Mouse (Mus musculus): ENCODE measurements around the gene Gnas. TPM values are rescaled to one million over a fixed set of nuclear protein-coding genes. Genes with fewer than 3 reads are reported as not detected.
A peak's percentile ranks its signal among the peaks of the same experiment; 100 is the strongest.

Gene Gnas
- 1,608 and 1,653 TPM in 2 replicates for polyA plus RNA-seq (2016; fragmentation: Nextera tagmentation; extraction: Ambion mirVana)

DNA sequence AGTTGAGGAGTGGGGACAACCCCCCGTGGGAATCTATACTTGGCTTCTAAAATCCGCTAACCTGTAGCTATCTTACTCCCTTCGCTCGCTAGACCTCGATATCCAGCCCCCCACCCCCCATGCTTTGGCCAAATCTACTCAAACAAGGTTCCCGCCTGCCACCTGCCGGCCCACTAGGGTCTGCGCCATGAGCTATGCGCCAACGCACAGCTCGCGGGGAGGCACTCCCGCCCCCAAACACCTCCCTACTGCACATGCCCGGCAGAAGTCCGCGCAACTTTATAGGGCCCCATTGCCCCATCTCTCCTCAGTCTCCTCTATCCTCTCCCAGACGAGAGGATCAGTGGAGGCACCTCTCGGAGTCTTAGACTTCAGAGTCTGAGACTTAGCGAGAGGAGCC, at the start of gene Gnas:
TSS of gene Gnas (plus strand) at position 310 of the 400 bp plus-strand sequence.
- H3K9me3 ChIP-seq, result peaks cover 23% of the 10 kb centered on the region
- H3K9ac ChIP-seq, result 0 out of 2 replicates have a peak within 1 kb of the TSS, but pooled peaks have one; percentile 33
- peak; percentile 59; the same call in 1 of the 2 replicates for ATAC-seq (ENCODE audit: low FRiP score, low read depth)
- H3K27ac ChIP-seq, result no peak within 1 kb of the TSS
- peaks cover 32% of the 10 kb centered on the region for H3K27me3 ChIP-seq (replicated peaks)
- H3K4me2 ChIP-seq (replicated peaks), result peak within 1 kb of the TSS; percentile 56
- WGBS, result 52% methylated on average over 19 of the region's 19 CpGs
- peaks cover 71% of the 10 kb centered on the region for H3K36me3 ChIP-seq
- H3K4me3 ChIP-seq, result peak within 1 kb of the TSS; percentile 28
- H3K4me1 ChIP-seq, result peaks cover 3% of the 10 kb centered on the region

DNA sequence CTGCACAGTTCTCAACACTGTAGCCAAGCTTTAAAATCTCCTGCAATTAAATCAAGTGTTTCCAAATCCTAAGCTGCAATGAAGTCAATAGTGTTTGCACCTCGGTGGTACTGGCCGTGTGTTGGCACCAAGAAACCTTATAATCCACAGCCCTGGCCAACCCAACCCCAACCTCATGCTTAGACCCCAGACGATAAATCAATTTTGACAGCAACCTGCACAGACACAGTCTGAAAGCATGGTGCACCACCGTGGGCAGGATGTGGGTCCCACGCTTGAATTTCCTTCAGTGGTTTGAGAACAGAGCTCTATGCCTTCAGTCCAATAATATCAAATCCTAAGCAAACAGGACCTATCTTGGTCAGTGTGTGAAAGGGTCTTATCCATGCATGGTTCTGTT, 41.7 kb upstream of the Gnas start:
- no peak overlapping the region for H3K4me3 ChIP-seq
- H3K27me3 ChIP-seq (replicated peaks), result no peaks in the 10 kb centered on the region

DNA sequence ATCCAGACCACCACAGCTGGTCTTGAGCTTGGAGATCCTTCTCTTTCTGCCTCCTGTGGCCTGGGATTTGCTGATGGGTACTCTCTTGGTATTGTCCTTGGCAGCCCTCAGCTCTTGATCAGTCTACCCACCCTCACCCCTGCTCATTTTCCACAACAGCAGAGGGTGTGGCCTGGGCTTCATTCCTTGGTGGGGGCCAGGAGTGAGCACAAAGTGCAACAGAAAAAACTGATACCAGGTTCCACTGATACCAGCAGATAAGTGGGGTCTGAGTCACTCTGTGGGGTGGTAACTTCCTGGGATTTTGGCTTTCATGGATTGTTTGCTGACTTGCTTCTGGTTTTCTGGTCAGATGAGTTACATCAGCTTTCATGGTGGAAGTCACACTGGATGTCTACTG, 32.2 kb upstream of the Gnas start:
- H3K27ac ChIP-seq, result no peak overlapping the region
- H3K9me3 ChIP-seq, result no peaks in the 10 kb centered on the region
- no peaks in the 10 kb centered on the region for H3K27me3 ChIP-seq (replicated peaks)
- no peaks in the 10 kb centered on the region for H3K36me3 ChIP-seq
- H3K4me1 ChIP-seq, result no peaks in the 10 kb centered on the region
- no peak overlapping the region for H3K4me2 ChIP-seq (replicated peaks)
- no peak for ATAC-seq (ENCODE audit: low FRiP score, low read depth)
- H3K9ac ChIP-seq, result no peak overlapping the region
- H3K4me3 ChIP-seq, result no peak overlapping the region

More for the DNA sequence above, 41.7 kb upstream of the Gnas start:
- H3K9me3 ChIP-seq, result no peaks in the 10 kb centered on the region
- no peak overlapping the region for H3K27ac ChIP-seq
- ATAC-seq (ENCODE audit: low FRiP score, low read depth), result no peak
- WGBS, result 94% methylated on average over 5 of the region's 5 CpGs
- H3K36me3 ChIP-seq, result no peaks in the 10 kb centered on the region
- H3K4me1 ChIP-seq, result peaks cover 7% of the 10 kb centered on the region
- H3K9ac ChIP-seq, result no peak overlapping the region
- no peak overlapping the region for H3K4me2 ChIP-seq (replicated peaks)

DNA sequence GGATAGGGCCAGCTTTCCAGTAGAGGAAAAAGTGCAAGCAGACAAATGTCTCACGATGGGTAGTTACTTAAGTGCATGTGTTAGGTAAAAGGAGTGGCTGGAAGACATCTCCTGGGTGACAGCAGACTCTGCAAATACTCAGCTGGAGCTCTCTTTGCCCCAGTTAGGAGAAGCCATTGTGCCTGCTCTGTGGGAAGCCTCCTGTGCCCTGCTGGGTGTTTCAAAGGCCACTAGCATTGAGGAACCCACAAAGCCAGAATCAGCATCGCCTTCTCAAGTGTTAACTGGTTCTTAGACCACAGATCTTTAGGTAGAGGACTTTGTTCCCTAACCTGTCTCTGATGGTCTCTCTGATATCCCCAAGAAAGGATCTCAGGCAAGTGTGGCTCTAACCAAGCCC, 26.8 kb upstream of the Gnas start:
- Histone ChIP-seq H3K27ac (no peak overlapping the region), H3K9me3 (no peaks in the 10 kb centered on the region), H3K9ac (no peak overlapping the region), H3K4me1 (no peaks in the 10 kb centered on the region), H3K4me2 (replicated peaks) (no peak overlapping the region), H3K27me3 (replicated peaks) (no peaks in the 10 kb centered on the region), H3K4me3 (no peak overlapping the region), H3K36me3 (no peaks in the 10 kb centered on the region)
- ATAC-seq (ENCODE audit: low FRiP score, low read depth), result no peak
- 29% methylated on average over 2 of the region's 2 CpGs for WGBS

DNA sequence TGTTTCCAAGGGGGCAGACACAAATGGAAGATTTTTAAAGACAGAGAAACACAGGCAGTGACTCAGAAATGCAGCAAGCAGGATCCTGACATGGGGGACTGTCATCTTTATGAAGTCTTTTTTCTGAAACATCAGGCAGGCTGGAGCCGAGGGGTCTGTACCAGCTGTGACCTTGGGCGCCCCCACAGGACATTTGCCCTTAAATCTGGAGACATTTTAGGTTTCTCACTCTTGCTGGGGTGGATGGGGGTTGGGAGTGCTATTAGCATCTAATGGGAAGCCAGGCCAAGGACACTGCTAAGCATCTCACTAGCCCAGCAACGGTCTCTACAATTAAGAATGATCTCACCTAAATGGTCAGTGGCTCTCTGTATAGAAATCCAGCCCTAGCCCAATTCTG, 24.1 kb upstream of the Gnas start:
- H3K9me3 ChIP-seq, result no peaks in the 10 kb centered on the region
- WGBS, result 10% methylated on average over 3 of the region's 3 CpGs
- no peak for ATAC-seq (ENCODE audit: low FRiP score, low read depth)
- no peak overlapping the region for H3K9ac ChIP-seq
- H3K4me3 ChIP-seq, result no peak overlapping the region
- no peaks in the 10 kb centered on the region for H3K36me3 ChIP-seq
- H3K27ac ChIP-seq, result no peak overlapping the region
- H3K27me3 ChIP-seq (replicated peaks), result no peaks in the 10 kb centered on the region
- H3K4me2 ChIP-seq (replicated peaks), result no peak overlapping the region
- no peaks in the 10 kb centered on the region for H3K4me1 ChIP-seq

DNA sequence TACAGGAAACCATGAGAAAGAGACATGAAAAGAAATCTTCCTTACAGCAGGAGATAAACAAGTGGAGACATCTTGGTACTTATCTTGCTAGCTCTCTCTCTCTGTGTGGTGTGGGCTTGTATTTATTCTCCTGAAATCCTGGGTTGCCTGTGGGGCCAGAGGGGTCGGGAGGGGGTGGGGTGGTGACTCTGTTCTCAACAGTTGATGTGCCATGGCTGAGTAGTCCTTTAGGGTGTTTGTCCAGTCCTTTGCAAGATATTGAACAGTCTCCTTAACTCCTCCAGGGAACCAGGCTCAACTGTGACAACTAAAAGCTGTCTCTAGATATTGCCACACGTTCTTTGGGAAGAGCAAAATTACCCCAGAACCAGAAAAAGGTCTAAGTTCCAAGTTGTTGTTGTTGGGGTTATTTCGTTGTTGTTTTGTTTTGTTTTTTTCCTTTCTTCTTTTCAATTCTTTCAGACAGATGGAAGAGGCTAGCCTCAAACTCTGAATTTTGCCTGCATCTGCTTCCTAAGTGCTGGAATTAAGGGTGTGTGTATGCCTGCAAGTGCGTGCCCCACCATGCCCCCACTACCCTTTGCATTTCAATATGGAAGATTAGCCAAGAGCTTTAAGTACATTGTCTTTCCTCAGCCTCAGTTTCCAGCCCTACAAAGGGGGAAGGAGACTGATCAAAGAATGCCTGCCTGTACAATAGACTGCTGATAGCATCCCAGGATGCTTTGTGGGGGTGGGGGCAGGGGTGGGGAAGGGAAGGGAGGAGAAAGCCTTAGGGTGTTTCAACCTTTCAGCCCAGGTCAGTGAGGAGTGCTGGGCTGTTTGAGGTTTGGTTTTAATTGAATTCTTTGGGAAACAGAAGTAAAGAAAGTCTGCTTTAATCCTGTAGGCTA, 23.0 kb upstream of the Gnas start:
- Histone ChIP-seq H3K4me3 (no peak overlapping the region), H3K4me2 (replicated peaks) (no peak overlapping the region), H3K4me1 (no peaks in the 10 kb centered on the region), H3K9ac (no peak overlapping the region), H3K27ac (no peak overlapping the region), H3K36me3 (peaks cover 4% of the 10 kb centered on the region; the same call in 1 of the 2 replicates), H3K9me3 (no peaks in the 10 kb centered on the region), H3K27me3 (replicated peaks) (no peaks in the 10 kb centered on the region)
- ATAC-seq (ENCODE audit: low FRiP score, low read depth), result no peak
- WGBS, result 13% methylated on average over 4 of the region's 4 CpGs

DNA sequence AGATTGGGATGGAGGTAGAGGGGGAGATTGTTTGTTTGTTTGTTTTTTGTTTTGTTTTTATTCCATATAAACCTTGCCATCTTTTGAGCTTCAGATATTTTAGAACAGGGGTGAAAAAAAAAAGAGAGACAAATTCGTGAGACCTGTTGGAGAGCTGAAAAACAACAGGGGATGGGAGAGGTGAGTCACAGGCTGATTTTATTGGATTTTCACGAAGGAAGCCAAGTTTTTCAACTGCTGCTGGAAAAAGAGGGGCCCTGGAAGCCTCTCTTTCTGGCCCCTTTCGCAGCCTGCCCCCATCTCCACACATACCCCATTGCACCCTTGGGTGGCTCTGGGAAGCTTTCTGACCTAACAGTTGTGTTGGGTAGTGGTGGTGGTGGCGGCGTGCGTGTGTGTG, 22.3 kb upstream of the Gnas start:
- Histone ChIP-seq H3K4me1 (no peaks in the 10 kb centered on the region), H3K36me3 (peaks cover 6% of the 10 kb centered on the region), H3K27me3 (replicated peaks) (no peaks in the 10 kb centered on the region), H3K4me2 (replicated peaks) (no peak overlapping the region), H3K9me3 (no peaks in the 10 kb centered on the region), H3K9ac (no peak overlapping the region), H3K4me3 (no peak overlapping the region), H3K27ac (no peak overlapping the region)
- WGBS, result 65% methylated on average over 6 of the region's 6 CpGs
- ATAC-seq (ENCODE audit: low FRiP score, low read depth), result no peak

DNA sequence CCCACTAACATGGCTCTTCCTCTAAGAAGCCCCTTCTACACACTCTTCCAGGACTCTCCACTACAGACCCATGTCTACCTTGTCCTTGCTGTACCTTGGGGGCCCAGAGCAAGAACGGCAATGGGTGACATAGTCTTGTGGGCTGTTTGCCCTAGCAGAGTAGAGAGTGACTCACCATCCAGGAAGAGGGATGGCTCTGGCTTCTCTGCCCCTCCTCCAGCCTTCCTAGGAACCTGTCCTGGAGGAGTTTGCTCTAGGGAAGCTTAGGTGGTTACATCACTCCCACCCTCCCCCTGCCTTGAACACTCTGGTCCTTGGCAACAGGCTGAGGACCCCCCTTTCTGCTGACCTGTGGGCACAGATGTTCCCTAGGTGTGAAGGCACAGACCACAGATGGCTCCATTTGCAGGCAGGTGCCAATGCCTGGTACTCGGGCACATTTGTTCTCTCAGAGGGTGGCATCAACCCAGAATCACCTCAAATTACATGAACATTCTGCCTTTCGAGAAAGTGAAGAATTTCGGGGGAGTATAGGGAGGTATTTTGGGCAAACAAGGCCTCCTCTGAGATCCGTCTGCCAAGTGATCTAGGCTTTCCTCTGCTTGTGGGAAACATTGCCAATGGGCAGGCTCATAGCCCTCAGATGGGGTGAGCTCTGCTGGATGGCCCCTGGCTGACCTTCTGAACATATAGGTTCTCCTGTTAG, 20.9 kb upstream of the Gnas start:
- no peak for ATAC-seq (ENCODE audit: low FRiP score, low read depth)
- Histone ChIP-seq H3K4me2 (replicated peaks) (no peak overlapping the region), H3K27me3 (replicated peaks) (no peaks in the 10 kb centered on the region), H3K36me3 (peaks cover 21% of the 10 kb centered on the region), H3K27ac (no peak overlapping the region), H3K4me3 (no peak overlapping the region), H3K4me1 (no peaks in the 10 kb centered on the region), H3K9me3 (no peaks in the 10 kb centered on the region), H3K9ac (no peak overlapping the region)
- 86% methylated on average over 5 of the region's 5 CpGs for WGBS

DNA sequence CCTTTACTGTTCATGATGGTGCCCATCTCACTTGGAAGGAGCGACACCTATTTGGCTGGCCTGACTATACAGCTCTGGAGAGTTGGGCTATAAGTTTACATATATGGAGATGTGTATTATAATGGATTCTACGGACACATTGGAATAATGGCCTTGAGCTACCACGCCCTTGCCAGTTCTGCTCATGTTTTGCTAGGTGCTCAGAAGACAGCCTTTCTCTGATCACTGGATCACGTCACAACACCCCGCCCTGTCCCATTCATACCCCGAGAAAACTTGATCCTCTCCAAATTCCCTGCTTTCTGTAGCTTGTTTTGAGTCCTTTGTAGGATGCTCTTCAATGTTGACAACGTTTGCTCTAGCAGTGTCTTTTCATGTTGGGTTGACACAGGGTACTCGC, 19.9 kb upstream of the Gnas start:
- Histone ChIP-seq H3K27ac (no peak overlapping the region), H3K4me1 (no peaks in the 10 kb centered on the region), H3K9ac (no peak overlapping the region), H3K27me3 (replicated peaks) (no peaks in the 10 kb centered on the region), H3K36me3 (peaks cover 23% of the 10 kb centered on the region), H3K9me3 (no peaks in the 10 kb centered on the region), H3K4me2 (replicated peaks) (no peak overlapping the region), H3K4me3 (no peak overlapping the region)
- WGBS, result 92% methylated on average over 8 of the region's 8 CpGs
- ATAC-seq (ENCODE audit: low FRiP score, low read depth), result no peak

DNA sequence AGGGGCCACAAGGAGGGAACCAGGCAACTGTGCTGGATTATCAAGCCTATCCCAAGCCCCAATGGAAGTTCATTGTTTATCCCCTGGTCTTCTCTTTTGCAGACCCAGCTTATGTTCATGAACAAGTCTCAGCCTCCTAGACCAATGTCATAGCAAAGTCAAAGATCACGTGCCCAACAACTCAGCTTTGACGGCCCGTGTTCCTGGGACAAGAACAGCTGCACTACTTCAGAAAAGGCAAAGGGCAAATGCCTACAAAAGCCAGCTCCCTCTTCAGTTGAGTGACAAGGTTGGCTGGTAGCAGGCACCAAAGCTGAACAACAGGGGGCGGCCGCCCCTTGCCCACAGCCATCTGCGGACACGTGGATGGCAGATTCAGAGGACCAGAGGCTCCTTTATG, 13.7 kb upstream of the Gnas start:
- 93% methylated on average over 7 of the region's 7 CpGs for WGBS
- no peaks in the 10 kb centered on the region for H3K9me3 ChIP-seq
- H3K4me3 ChIP-seq, result no peak overlapping the region
- H3K36me3 ChIP-seq, result peaks cover 29% of the 10 kb centered on the region
- H3K27ac ChIP-seq, result no peak overlapping the region
- no peak overlapping the region for H3K4me2 ChIP-seq (replicated peaks)
- no peaks in the 10 kb centered on the region for H3K27me3 ChIP-seq (replicated peaks)
- no peaks in the 10 kb centered on the region for H3K4me1 ChIP-seq
- no peak for ATAC-seq (ENCODE audit: low FRiP score, low read depth)
- H3K9ac ChIP-seq, result no peak overlapping the region

DNA sequence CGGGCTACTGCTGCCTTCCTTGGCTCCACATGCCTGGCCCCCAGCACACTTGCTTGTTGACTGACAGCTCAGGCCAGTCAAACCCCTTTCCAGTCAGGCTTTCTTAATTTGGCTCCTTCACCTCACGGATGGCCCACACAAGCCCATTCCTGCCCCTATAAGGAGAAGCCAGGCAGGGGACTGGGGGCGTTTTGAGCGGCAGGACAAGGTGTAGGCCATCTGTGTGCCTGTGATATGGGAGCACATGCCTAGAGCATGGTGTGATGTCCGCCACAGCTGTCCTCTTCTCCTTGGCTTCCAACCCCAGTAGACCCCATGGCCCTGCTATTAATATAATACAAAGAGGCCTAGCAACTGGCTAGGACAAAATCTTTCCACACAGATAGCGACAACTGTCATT, 12.7 kb upstream of the Gnas start:
- Histone ChIP-seq H3K4me3 (no peak overlapping the region), H3K9ac (no peak overlapping the region), H3K4me1 (no peaks in the 10 kb centered on the region), H3K9me3 (no peaks in the 10 kb centered on the region), H3K27me3 (replicated peaks) (no peaks in the 10 kb centered on the region), H3K36me3 (peaks cover 25% of the 10 kb centered on the region), H3K27ac (no peak overlapping the region), H3K4me2 (replicated peaks) (no peak overlapping the region)
- WGBS, result 87% methylated on average over 6 of the region's 6 CpGs
- no peak for ATAC-seq (ENCODE audit: low FRiP score, low read depth)

DNA sequence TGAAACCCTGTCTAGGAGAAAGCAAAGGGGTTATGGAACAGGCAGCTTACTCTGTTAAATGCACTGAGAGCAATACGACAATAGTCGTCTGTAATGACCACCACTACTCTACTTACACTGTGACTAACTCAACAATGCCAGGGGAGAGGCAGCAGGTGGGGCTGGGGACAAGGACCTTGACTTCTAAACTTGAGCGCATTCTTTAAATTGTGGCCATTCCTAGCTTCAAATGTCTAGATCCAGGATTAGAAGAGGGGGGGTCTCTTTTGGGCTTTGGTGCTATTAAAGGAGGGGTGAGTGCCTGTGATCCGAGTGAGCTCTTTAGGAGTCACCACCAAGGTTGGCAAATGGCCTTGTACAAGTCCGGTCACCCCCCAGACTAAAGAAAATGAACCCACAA, 11.0 kb upstream of the Gnas start:
- 94% methylated on average over 5 of the region's 5 CpGs for WGBS
- no peaks in the 10 kb centered on the region for H3K27me3 ChIP-seq (replicated peaks)
- H3K36me3 ChIP-seq, result peaks cover 13% of the 10 kb centered on the region; the same call in 1 of the 2 replicates
- no peak overlapping the region for H3K27ac ChIP-seq
- H3K4me1 ChIP-seq, result no peaks in the 10 kb centered on the region
- ATAC-seq (ENCODE audit: low FRiP score, low read depth), result no peak
- H3K9ac ChIP-seq, result no peak overlapping the region
- H3K4me3 ChIP-seq, result no peak overlapping the region
- no peak overlapping the region for H3K4me2 ChIP-seq (replicated peaks)
- no peaks in the 10 kb centered on the region for H3K9me3 ChIP-seq

Measured in neural tube, embryonic 12.5 days (tissue).